Mouse (Mus musculus) spleen, adult 12 weeks (tissue): ENCODE measurements around the gene Mrps7.

Source experiments
- DNase-seq: peaks from one replicate; pipeline ENCODE4 v3.0.0; 2022; ENCODE audit warnings: low spot score

The Mrps7 gene

GRCm38 (mm10) chr11:115603476-115604303 is at the start of gene Mrps7, which contains the start of gene Gga3:
Mrps7 (plus strand) TSS chr11:115603925.
Gga3 (minus strand) TSS chr11:115604051.
- DNase-seq, result peak; percentile 91

- no peak for DNase-seq
Measured at GRCm38 (mm10) chr11:115555717-115556116, 48.0 kb upstream of the Mrps7 start.

GRCm38 (mm10) chr11:115563406-115563805 is 40.3 kb upstream of the Mrps7 start:
- DNase-seq, result no peak

- DNase-seq, result peak; percentile 97
Measured at GRCm38 (mm10) chr11:115564064-115564809, 39.5 kb upstream of the Mrps7 start, which contains the start of gene Nup85. Nup85 (plus strand) TSS chr11:115564434.

GRCm38 (mm10) chr11:115564961-115565360 is 38.8 kb upstream of the Mrps7 start:
- no peak for DNase-seq

- no peak for DNase-seq
Measured at GRCm38 (mm10) chr11:115579080-115579479, 24.6 kb upstream of the Mrps7 start.

- no peak for DNase-seq
Measured at GRCm38 (mm10) chr11:115582913-115583606, 20.7 kb upstream of the Mrps7 start.

GRCm38 (mm10) chr11:115584376-115585073 is 19.2 kb upstream of the Mrps7 start:
- no peak for DNase-seq

- no peak for DNase-seq
Measured at GRCm38 (mm10) chr11:115585573-115586100, 18.1 kb upstream of the Mrps7 start.

GRCm38 (mm10) chr11:115586403-115586802 is 17.3 kb upstream of the Mrps7 start:
- DNase-seq, result no peak

- no peak for DNase-seq
Measured at GRCm38 (mm10) chr11:115587984-115588383, 15.7 kb upstream of the Mrps7 start.

- DNase-seq, result no peak
Measured at GRCm38 (mm10) chr11:115590526-115591075, 13.1 kb upstream of the Mrps7 start.

- DNase-seq, result no peak
Measured at GRCm38 (mm10) chr11:115595209-115595608, 8.5 kb upstream of the Mrps7 start.

GRCm38 (mm10) chr11:115598309-115598708 is 5.4 kb upstream of the Mrps7 start:
- DNase-seq, result no peak

- no peak for DNase-seq
Measured at GRCm38 (mm10) chr11:115599722-115600121, 4.0 kb upstream of the Mrps7 start.

- DNase-seq, result no peak
Measured at GRCm38 (mm10) chr11:115600743-115601142, 3.0 kb upstream of the Mrps7 start.

- DNase-seq, result no peak
Measured at GRCm38 (mm10) chr11:115601174-115601573, 2.6 kb upstream of the Mrps7 start.

- no peak for DNase-seq
Measured at GRCm38 (mm10) chr11:115603128-115603475, 623 bp upstream of the Mrps7 start.

GRCm38 (mm10) chr11:115604304-115604696 is 575 bp downstream of the Mrps7 start:
- DNase-seq, result no peak

- DNase-seq, result no peak
Measured at GRCm38 (mm10) chr11:115606733-115607132, 3.0 kb downstream of the Mrps7 start.
